Mouse (Mus musculus) kidney, embryonic 14.5 days (tissue): ENCODE measurements around the gene Mrps34. TPM values are rescaled to one million over a fixed set of nuclear protein-coding genes. Genes with fewer than 3 reads are reported as not detected.

Experiments
- ATAC-seq: fragments of 200-750 bp; cut with Nextera tagmentation; 2 replicates; pipeline ENCODE4 v1.8.0; 2017; ENCODE audit warnings: moderate number of reproducible peaks, mild to moderate bottlenecking, moderate TSS enrichment, moderate library complexity; ENCODE audit not compliant: low FRiP score, low TSS enrichment
- H3K27ac ChIP-seq: fragments of 300-500 bp; sonication (generic); 2 replicates; pipeline ENCODE4 v1.5.1; 2014; ENCODE audit warnings: low read depth, mild to moderate bottlenecking, low read length, moderate library complexity, mixed read lengths
- H3K27me3 ChIP-seq: fragments of 300-500 bp; sonication (generic); 2 replicates; pipeline ENCODE4 v1.6.1; 2014; ENCODE audit warnings: mild to moderate bottlenecking, low read length; ENCODE audit not compliant: control insufficient read depth, insufficient read depth
- H3K36me3 ChIP-seq: fragments of 300-500 bp; sonication (generic); 2 replicates; pipeline ENCODE4 v1.6.1; 2014; ENCODE audit warnings: low read length, mixed read lengths; ENCODE audit not compliant: control insufficient read depth, insufficient read depth
- H3K4me1 ChIP-seq: fragments of 300-500 bp; sonication (generic); 2 replicates; pipeline ENCODE4 v1.6.1; 2014; ENCODE audit warnings: low read length, mixed read lengths; ENCODE audit not compliant: control insufficient read depth, insufficient read depth
- H3K4me2 ChIP-seq: fragments of 300-500 bp; sonication (generic); replicated peaks from 2 replicates; pipeline ENCODE4 v1.6.1; 2014; ENCODE audit warnings: low read depth, mild to moderate bottlenecking, low read length
- H3K4me3 ChIP-seq: fragments of 300-500 bp; sonication (generic); 2 replicates; pipeline ENCODE4 v1.5.1; 2014; ENCODE audit warnings: mild to moderate bottlenecking, low read length
- H3K9ac ChIP-seq: fragments of 300-500 bp; sonication (generic); 2 replicates; pipeline ENCODE4 v1.6.1; 2014; ENCODE audit warnings: low read depth, mild to moderate bottlenecking, low read length, moderate library complexity
- H3K9me3 ChIP-seq: fragments of 300-500 bp; sonication (generic); 2 replicates; pipeline ENCODE4 v1.6.1; 2016; ENCODE audit warnings: low read length; ENCODE audit not compliant: control insufficient read depth
- WGBS: fragments of 180-500 bp; shearing (Covaris S2); extraction: QIAGEN DNeasy Blood & Tissue Kit; methylation state at CpG from one replicate; pipeline ENCODE4 v1.1.7; 2014; 5-methylcytosine and 5-hydroxymethylcytosine counted together
- polyA plus RNA-seq: library from polyadenylated mRNA; unstranded; fragments of >200 nt; fragmentation: Nextera tagmentation; extraction: Ambion mirVana; gene quantifications from 2 replicates; pipeline ENCODE4 v1.2.1, GENCODE M21; 2014

Gene Mrps34
- polyA plus RNA-seq, result 102 and 111 TPM in 2 replicates

- H3K36me3 ChIP-seq, result peaks cover 61% of the 10 kb centered on the region
Observed at GRCm38 (mm10) chr17:24894995-24895547, at the start of gene Mrps34, which contains the start of gene Eme2. Mrps34 (plus strand) TSS chr17:24895116. Eme2 (minus strand) TSS chr17:24895087.

GRCm38 (mm10) chr17:24847386-24847785 is 47.5 kb upstream of the Mrps34 start:
- Histone ChIP-seq H3K27ac (no peak overlapping the region), H3K9ac (no peak overlapping the region), H3K36me3 (no peaks in the 10 kb centered on the region), H3K9me3 (no peaks in the 10 kb centered on the region), H3K4me3 (no peak overlapping the region), H3K4me1 (peaks cover 11% of the 10 kb centered on the region), H3K27me3 (peaks cover 8% of the 10 kb centered on the region; the same call in 1 of the 2 replicates), H3K4me2 (no peak overlapping the region)
- no peak for ATAC-seq
- WGBS, result 89% methylated on average over 1 of the region's 1 CpGs

More at GRCm38 (mm10) chr17:24894995-24895547, at the start of gene Mrps34, which contains the start of gene Eme2:
- peak; percentile 49 for ATAC-seq
- H3K9me3 ChIP-seq, result no peaks in the 10 kb centered on the region
- H3K4me1 ChIP-seq, result peaks cover 22% of the 10 kb centered on the region
- peak within 1 kb of the TSS; percentile 92 for H3K4me2 ChIP-seq
- H3K27me3 ChIP-seq, result no peaks in the 10 kb centered on the region
- peak within 1 kb of the TSS; percentile 83 for H3K4me3 ChIP-seq
- WGBS, result under 1% methylated on average over 61 of the region's 62 CpGs
- peak within 1 kb of the TSS; percentile 79 for H3K27ac ChIP-seq
- H3K9ac ChIP-seq, result peak within 1 kb of the TSS; percentile 93

- Histone ChIP-seq H3K4me3 (peak overlapping the region; percentile 85), H3K36me3 (peaks cover 2% of the 10 kb centered on the region; the same call in 1 of the 2 replicates), H3K27me3 (peaks cover 8% of the 10 kb centered on the region; the same call in 1 of the 2 replicates), H3K9ac (no peak overlapping the region; the same call in 1 of the 2 replicates), H3K4me1 (peaks cover 11% of the 10 kb centered on the region), H3K4me2 (peak overlapping the region; percentile 84), H3K9me3 (no peaks in the 10 kb centered on the region), H3K27ac (no peak overlapping the region)
- no peak for ATAC-seq
Observed at GRCm38 (mm10) chr17:24848600-24849031, 46.3 kb upstream of the Mrps34 start.

- H3K9ac ChIP-seq, result peak overlapping the region; percentile 81
- peak overlapping the region; percentile 84 for H3K4me2 ChIP-seq
- H3K9me3 ChIP-seq, result no peaks in the 10 kb centered on the region
- peak overlapping the region; percentile 96 for H3K27ac ChIP-seq
- H3K36me3 ChIP-seq, result peaks cover 8% of the 10 kb centered on the region; the same call in 1 of the 2 replicates
- peaks cover 8% of the 10 kb centered on the region; the same call in 1 of the 2 replicates for H3K27me3 ChIP-seq
- H3K4me1 ChIP-seq, result peaks cover 11% of the 10 kb centered on the region
- ATAC-seq, result peak; percentile 63; the same call in 1 of the 2 replicates
- WGBS, result 1% methylated on average over 21 of the region's 21 CpGs
- H3K4me3 ChIP-seq, result peak overlapping the region; percentile 85
Observed at GRCm38 (mm10) chr17:24849733-24850064, 45.2 kb upstream of the Mrps34 start.

- H3K9me3 ChIP-seq, result no peaks in the 10 kb centered on the region
- peaks cover 8% of the 10 kb centered on the region; the same call in 1 of the 2 replicates for H3K27me3 ChIP-seq
- peaks cover 8% of the 10 kb centered on the region; the same call in 1 of the 2 replicates for H3K36me3 ChIP-seq
- peak within 1 kb of the TSS; percentile 87 for H3K4me2 ChIP-seq
- under 1% methylated on average over 57 of the region's 58 CpGs for WGBS
- peak within 1 kb of the TSS; percentile 81 for H3K9ac ChIP-seq
- peak within 1 kb of the TSS; percentile 96 for H3K27ac ChIP-seq
- peak within 1 kb of the TSS; percentile 85 for H3K4me3 ChIP-seq
- peak; percentile 99 for ATAC-seq
- H3K4me1 ChIP-seq, result peaks cover 11% of the 10 kb centered on the region
Observed at GRCm38 (mm10) chr17:24850065-24850772, 44.7 kb upstream of the Mrps34 start, which contains the start of gene Fahd1. Fahd1 (minus strand) TSS chr17:24850364.

GRCm38 (mm10) chr17:24850773-24851127 is 44.2 kb upstream of the Mrps34 start:
- ATAC-seq, result no peak
- 2% methylated on average over 20 of the region's 20 CpGs for WGBS
- Histone ChIP-seq H3K4me3 (peak overlapping the region; percentile 85), H3K9ac (peak overlapping the region; percentile 81), H3K9me3 (no peaks in the 10 kb centered on the region), H3K4me1 (peaks cover 11% of the 10 kb centered on the region), H3K27me3 (peaks cover 4% of the 10 kb centered on the region; the same call in 1 of the 2 replicates), H3K4me2 (peak overlapping the region; percentile 87), H3K36me3 (peaks cover 8% of the 10 kb centered on the region; the same call in 1 of the 2 replicates), H3K27ac (0 out of 2 replicates have a peak overlapping the region, but pooled peaks have one; percentile 32)

GRCm38 (mm10) chr17:24851381-24852125 is 43.4 kb upstream of the Mrps34 start:
- no peak for ATAC-seq

GRCm38 (mm10) chr17:24855838-24856464 is 39.0 kb upstream of the Mrps34 start:
- Histone ChIP-seq H3K36me3 (peaks cover 8% of the 10 kb centered on the region; the same call in 1 of the 2 replicates), H3K9ac (no peak overlapping the region), H3K27me3 (peaks cover 4% of the 10 kb centered on the region; the same call in 1 of the 2 replicates), H3K4me2 (no peak overlapping the region), H3K4me3 (no peak overlapping the region), H3K9me3 (no peaks in the 10 kb centered on the region), H3K27ac (no peak overlapping the region), H3K4me1 (peaks cover 4% of the 10 kb centered on the region)
- no peak for ATAC-seq
- 85% methylated on average over 3 of the region's 3 CpGs for WGBS

More at GRCm38 (mm10) chr17:24851381-24852125, 43.4 kb upstream of the Mrps34 start:
- Histone ChIP-seq H3K9ac (peak overlapping the region; percentile 81; the same call in 1 of the 2 replicates), H3K9me3 (no peaks in the 10 kb centered on the region), H3K27me3 (peaks cover 4% of the 10 kb centered on the region; the same call in 1 of the 2 replicates), H3K36me3 (peaks cover 8% of the 10 kb centered on the region; the same call in 1 of the 2 replicates), H3K4me1 (peaks cover 11% of the 10 kb centered on the region), H3K4me3 (peak overlapping the region; percentile 85), H3K27ac (no peak overlapping the region), H3K4me2 (peak overlapping the region; percentile 87)
- WGBS, result 67% methylated on average over 10 of the region's 10 CpGs
